Mouse (Mus musculus) liver, embryonic 14.5 days (tissue): ENCODE data around the gene Hid1. TPM values are rescaled to one million over a fixed set of nuclear protein-coding genes. Genes with fewer than 3 reads are reported as not detected.

Source experiments
- ATAC-seq: fragments of 200-750 bp; cut with Nextera tagmentation; 2 replicates; pipeline ENCODE4 v1.8.0; 2017; ENCODE audit warnings: moderate number of reproducible peaks, mild to moderate bottlenecking, moderate library complexity; ENCODE audit not compliant: insufficient read depth
- DNase-seq, 3 experiments: peaks; one replicate each; pipeline ENCODE4 v3.0.0-alpha.2; 2012 to 2013; ENCODE audit warnings: low read depth in 3 of 3, low spot score in 3 of 3
- H3K27ac ChIP-seq: fragments of 300-500 bp; sonication (generic); 2 replicates; pipeline ENCODE4 v1.5.1; 2014; ENCODE audit warnings: moderate library complexity, mild to moderate bottlenecking, control low read depth, inconsistent platforms
- H3K27me3 ChIP-seq: fragments of 300-500 bp; sonication (generic); 2 replicates; pipeline ENCODE4 v1.6.1; 2014; ENCODE audit warnings: mild to moderate bottlenecking, low read length, moderate library complexity; ENCODE audit not compliant: control insufficient read depth, insufficient read depth
- H3K36me3 ChIP-seq: fragments of 300-500 bp; sonication (generic); replicated peaks from 2 replicates; pipeline ENCODE4 v1.6.1; 2014; ENCODE audit warnings: low read depth; ENCODE audit not compliant: control insufficient read depth, insufficient read depth
- H3K4me1 ChIP-seq, 2 experiments: fragments of 200-500 bp in 1 of 2; fragments of 300-500 bp in 1 of 2; sonication (generic) in 1 of 2; replicated peaks; 2 replicates each; pipeline ENCODE4 v1.6.1; 2012 to 2014; ENCODE audit warnings: antibody characterized with exemption in 1 of 2, inconsistent platforms in 1 of 2, low read length in 1 of 2; ENCODE audit not compliant: control insufficient read depth in 2 of 2, insufficient read depth in 2 of 2
- H3K4me2 ChIP-seq: fragments of 300-500 bp; sonication (generic); 2 replicates; pipeline ENCODE4 v1.6.1; 2014; ENCODE audit warnings: low read depth, mild to moderate bottlenecking, control low read depth, moderate library complexity
- H3K4me3 ChIP-seq, 2 experiments: fragments of 200-500 bp in 1 of 2; fragments of 300-500 bp in 1 of 2; sonication (generic) in 1 of 2; 2 replicates each; pipeline ENCODE4 v1.5.1; 2012 to 2014; ENCODE audit warnings: low read depth in 2 of 2, low read length in 2 of 2, mild to moderate bottlenecking in 2 of 2, control low read depth in 1 of 2, inconsistent platforms in 1 of 2, moderate library complexity in 1 of 2; ENCODE audit not compliant: insufficient read depth in 1 of 2
- H3K9ac ChIP-seq: fragments of 300-500 bp; sonication (generic); replicated peaks from 2 replicates; pipeline ENCODE4 v1.6.1; 2014; ENCODE audit warnings: mild to moderate bottlenecking, control low read depth, moderate library complexity
- H3K9me3 ChIP-seq: fragments of 300-500 bp; sonication (generic); 2 replicates; pipeline ENCODE4 v1.6.1; 2016; ENCODE audit warnings: low read length, mixed read lengths; ENCODE audit not compliant: control insufficient read depth
- CTCF ChIP-seq: IDR thresholded peaks from 2 replicates; pipeline ENCODE4 v1.5.1; 2016; ENCODE audit warnings: antibody characterized with exemption, low read depth, control low read depth
- EP300 ChIP-seq: IDR thresholded peaks from 2 replicates; pipeline ENCODE4 v1.6.1; 2016; ENCODE audit warnings: antibody characterized with exemption, low read depth
- WGBS: fragments of 180-500 bp; shearing (Covaris S2); extraction: QIAGEN DNeasy Blood & Tissue Kit; methylation state at CpG from one replicate; pipeline ENCODE4 v1.1.7; 2014; ENCODE audit not compliant: insufficient replicate concordance; 5-methylcytosine and 5-hydroxymethylcytosine counted together
- polyA plus RNA-seq, 2 experiments: library from polyadenylated mRNA; depleted of rRNA in 1 of 2; stranded (reverse) in 1 of 2; unstranded in 1 of 2; fragments of >200 nt; fragmentation: Nextera tagmentation in 1 of 2; extraction: Ambion mirVana in 1 of 2; gene quantifications; 2 replicates each; pipeline versions ENCODE4 v1.2.1 to v1.2.3; 2012 to 2014

The Hid1 gene
- polyA plus RNA-seq, 2 experiments: 0.50 to 0.59 TPM

DNA sequence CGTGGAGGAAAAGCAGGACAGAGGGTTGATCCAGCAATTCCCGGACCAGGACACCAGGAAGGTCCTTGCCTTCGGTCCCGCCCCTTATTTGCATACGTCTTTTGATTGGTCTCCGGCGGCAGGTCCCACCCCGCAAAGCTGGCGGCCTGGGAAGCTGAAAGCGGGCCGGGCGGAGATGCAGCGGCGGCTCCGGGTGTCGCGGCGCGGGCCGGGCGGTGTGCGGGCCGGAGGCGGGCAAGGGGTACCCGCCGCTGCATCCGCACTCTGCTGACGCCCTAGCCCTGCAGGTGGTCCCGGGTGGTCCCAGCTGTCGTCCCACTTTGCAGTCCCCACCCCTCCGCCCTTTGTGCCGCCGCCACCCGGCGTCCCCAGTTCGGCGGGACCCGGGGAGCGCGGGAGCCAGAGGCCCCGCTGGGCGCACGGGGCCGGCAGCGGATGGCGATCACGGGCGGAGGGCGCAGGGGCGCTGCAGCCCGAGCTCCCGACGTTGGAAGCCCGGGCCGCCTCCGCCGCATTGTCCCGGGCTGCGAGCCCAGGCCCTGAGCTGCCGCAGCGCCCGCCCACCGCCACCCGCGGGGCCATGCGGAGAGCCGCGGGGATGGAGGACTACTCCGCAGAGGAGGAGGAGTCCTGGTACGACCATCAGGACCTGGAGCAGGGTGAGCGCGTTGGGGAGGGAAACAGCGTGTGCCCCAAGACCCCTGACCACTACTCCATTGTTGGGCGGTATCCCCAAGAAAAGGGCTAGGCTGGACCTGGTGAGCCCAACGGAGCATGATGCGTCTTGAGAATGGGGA lies 14.4 kb upstream of the Hid1 start, which contains the start of gene Cdr2l:
TSS of gene Cdr2l (plus strand) at position 174 of the 797 bp plus-strand sequence.
- Histone ChIP-seq H3K9ac (no peak within 1 kb of the TSS), H3K4me1 (no peaks in the 10 kb centered on the region; a peak in 1 of 4 replicates), H3K9me3 (no peaks in the 10 kb centered on the region), H3K4me2 (peak within 1 kb of the TSS; percentile 44), H3K27me3 (peaks cover 41% of the 10 kb centered on the region), H3K4me3 (peak within 1 kb of the TSS; percentile 51 to 53), H3K36me3 (no peaks in the 10 kb centered on the region), H3K27ac (no peak within 1 kb of the TSS)
- peak; percentile 19 to 40 (median 30) for DNase-seq
- TF ChIP-seq CTCF: no peak
- ATAC-seq: peak; percentile 48; the same call in 1 of the 2 replicates
- WGBS: 1% methylated on average over 60 of the region's 76 CpGs

DNA sequence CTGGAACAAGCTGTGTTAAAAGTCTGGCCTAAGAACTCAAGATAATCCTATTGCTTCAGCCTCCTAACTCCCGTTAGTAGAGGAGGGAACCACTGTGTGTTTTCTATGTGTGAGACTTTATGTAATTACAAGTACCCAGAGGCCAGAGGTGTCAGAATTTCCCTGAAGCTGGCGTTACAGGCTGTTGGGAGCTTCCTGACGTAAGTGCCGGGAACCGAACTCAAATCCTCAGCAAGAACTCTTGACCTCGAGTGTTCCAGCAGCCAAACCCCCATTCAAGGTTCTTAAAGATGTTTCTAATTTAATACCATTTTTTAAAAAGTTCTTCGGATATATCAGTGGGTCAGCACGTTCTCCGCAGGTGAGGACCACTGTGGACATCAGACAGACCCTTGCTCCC lies 13.7 kb upstream of the Hid1 start:
- 42% methylated on average over 9 of the region's 9 CpGs for WGBS
- no peak for TF ChIP-seq EP300
- no peak for TF ChIP-seq CTCF
- no peaks in the 10 kb centered on the region for H3K9me3 ChIP-seq
- no peak for ATAC-seq
- H3K4me2 ChIP-seq: no peak overlapping the region
- no peak overlapping the region for H3K9ac ChIP-seq
- H3K27me3 ChIP-seq: peaks cover 41% of the 10 kb centered on the region
- no peak overlapping the region for H3K27ac ChIP-seq
- no peak for DNase-seq
- H3K4me1 ChIP-seq: no peaks in the 10 kb centered on the region; a peak in 1 of 4 replicates
- no peak overlapping the region for H3K4me3 ChIP-seq
- H3K36me3 ChIP-seq: no peaks in the 10 kb centered on the region

DNA sequence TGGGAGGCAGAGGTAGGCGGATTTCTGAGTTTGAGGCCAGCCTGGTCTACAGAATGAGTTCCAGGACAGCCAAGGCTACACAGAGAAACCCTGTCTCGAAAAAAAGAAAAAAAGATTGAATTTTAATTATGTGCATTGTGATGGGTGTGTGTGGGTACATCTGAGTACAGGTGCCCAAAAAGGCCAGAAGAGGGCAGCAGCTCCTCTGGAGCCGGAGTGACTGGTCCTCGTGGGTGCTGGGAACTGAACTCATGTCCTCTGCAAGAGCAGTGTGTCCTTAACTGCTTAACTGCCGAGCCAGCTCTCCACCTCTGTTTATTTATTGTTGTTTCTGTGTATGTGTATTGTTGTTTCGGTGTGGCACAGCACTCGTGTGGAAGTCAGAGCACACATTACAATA lies 10.3 kb upstream of the Hid1 start:
- DNase-seq (no peak), ATAC-seq (no peak)
- H3K9me3 ChIP-seq: no peaks in the 10 kb centered on the region
- no peaks in the 10 kb centered on the region for H3K36me3 ChIP-seq
- 55% methylated on average over 7 of the region's 7 CpGs for WGBS
- no peak for TF ChIP-seq EP300
- TF ChIP-seq CTCF: 0 out of 2 replicates have a peak, but pooled peaks have one; percentile 26
- no peak overlapping the region for H3K4me3 ChIP-seq
- no peak overlapping the region for H3K9ac ChIP-seq
- H3K4me1 ChIP-seq: no peaks in the 10 kb centered on the region; a peak in 1 of 4 replicates
- H3K27ac ChIP-seq: no peak overlapping the region
- no peak overlapping the region for H3K4me2 ChIP-seq
- peaks cover 47% of the 10 kb centered on the region for H3K27me3 ChIP-seq

DNA sequence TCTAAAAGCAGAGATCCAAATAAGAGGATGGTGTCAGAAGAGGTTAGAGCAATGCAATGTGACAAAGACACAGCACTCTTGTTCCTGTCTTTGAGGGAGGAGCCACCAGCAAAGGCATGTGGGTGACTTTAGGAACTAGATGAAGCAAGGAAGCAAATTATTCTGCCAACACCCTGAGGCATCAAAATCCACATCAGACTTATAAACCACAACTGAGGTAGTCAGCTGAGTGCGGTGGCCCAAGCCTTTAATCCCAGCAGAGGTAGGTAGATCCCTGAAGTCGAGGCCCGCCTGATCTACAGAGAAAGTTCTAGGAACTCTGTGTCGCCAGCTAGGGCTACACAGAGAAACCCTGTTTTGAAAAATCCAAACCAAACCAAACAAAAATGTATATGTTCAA lies 9.7 kb upstream of the Hid1 start:
- Histone ChIP-seq H3K27me3 (peaks cover 41% of the 10 kb centered on the region), H3K36me3 (no peaks in the 10 kb centered on the region), H3K9ac (no peak overlapping the region), H3K4me1 (no peaks in the 10 kb centered on the region; a peak in 1 of 4 replicates), H3K4me3 (no peak overlapping the region), H3K4me2 (no peak overlapping the region), H3K9me3 (no peaks in the 10 kb centered on the region), H3K27ac (no peak overlapping the region)
- DNase-seq (no peak), ATAC-seq (no peak)
- 66% methylated on average over 4 of the region's 4 CpGs for WGBS
- TF ChIP-seq CTCF (no peak), EP300 (no peak)

DNA sequence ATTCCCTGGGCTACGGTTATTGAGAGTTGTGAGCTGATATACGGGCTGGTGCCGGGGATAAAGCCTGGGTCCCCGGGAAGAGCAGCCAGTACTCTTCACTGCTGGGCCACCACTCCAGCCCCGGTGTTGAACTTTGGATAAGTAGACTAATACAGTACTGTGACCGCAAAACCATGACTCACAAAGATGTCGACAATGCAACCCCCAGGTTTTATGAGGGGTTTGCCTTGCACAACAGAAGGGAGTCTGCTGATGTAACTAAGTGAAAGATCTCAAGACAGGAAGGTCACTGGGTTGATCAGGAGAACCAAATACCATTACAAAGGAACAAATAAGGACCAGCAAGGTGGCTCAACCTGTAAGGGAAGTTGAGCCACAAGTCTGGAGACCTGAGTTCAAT lies 9.2 kb upstream of the Hid1 start:
- no peaks in the 10 kb centered on the region; a peak in 1 of 4 replicates for H3K4me1 ChIP-seq
- DNase-seq: no peak
- no peak overlapping the region for H3K27ac ChIP-seq
- 55% methylated on average over 7 of the region's 7 CpGs for WGBS
- H3K36me3 ChIP-seq: no peaks in the 10 kb centered on the region
- TF ChIP-seq EP300 (no peak), CTCF (no peak)
- no peak overlapping the region for H3K9ac ChIP-seq
- H3K4me2 ChIP-seq: no peak overlapping the region
- no peak overlapping the region for H3K4me3 ChIP-seq
- ATAC-seq: no peak
- no peaks in the 10 kb centered on the region for H3K9me3 ChIP-seq
- peaks cover 36% of the 10 kb centered on the region for H3K27me3 ChIP-seq
